Mouse (Mus musculus) small intestine, adult 2 months (tissue): ENCODE measurements around the gene Prkcsh. TPM values are rescaled to one million over a fixed set of nuclear protein-coding genes. Genes with fewer than 3 reads are reported as not detected.

Experiments used
- H3K27ac ChIP-seq: fragments of 200-500 bp; 2 replicates; pipeline ENCODE4 v1.5.1; 2012; ENCODE audit warnings: low read depth, low read length, control low read depth, inconsistent platforms; ENCODE audit not compliant: insufficient read depth
- H3K27me3 ChIP-seq: fragments of 200-500 bp; 2 replicates; pipeline ENCODE4 v1.6.1; 2012; ENCODE audit warnings: mild to moderate bottlenecking, moderate library complexity, low read length, inconsistent platforms; ENCODE audit not compliant: control insufficient read depth, insufficient read depth
- H3K36me3 ChIP-seq: fragments of 200-500 bp; 2 replicates; pipeline ENCODE4 v1.6.1; 2012; ENCODE audit warnings: mild to moderate bottlenecking, low read length, control low read depth, inconsistent platforms; ENCODE audit not compliant: control insufficient read depth, insufficient read depth
- H3K4me1 ChIP-seq: fragments of 200-500 bp; 2 replicates; pipeline ENCODE4 v1.6.1; 2012; ENCODE audit warnings: low read length, inconsistent platforms, mixed read lengths; ENCODE audit not compliant: control insufficient read depth, insufficient read depth, insufficient read length
- H3K4me3 ChIP-seq: fragments of 200-500 bp; 2 replicates; pipeline ENCODE4 v1.5.1; 2012; ENCODE audit warnings: low read depth, mild to moderate bottlenecking, control low read depth, inconsistent platforms, low read length, moderate library complexity
- CTCF ChIP-seq: fragments of 200-500 bp; IDR thresholded peaks from 2 replicates; pipeline ENCODE4 v1.5.1; 2012; ENCODE audit warnings: low read depth, mild to moderate bottlenecking, control low read depth, inconsistent platforms, low read length, moderate library complexity, mixed read lengths; ENCODE audit not compliant: insufficient replicate concordance, insufficient read length; ENCODE audit errors: extremely low read depth
- POLR2A ChIP-seq: fragments of 200-500 bp; IDR thresholded peaks from 2 replicates; pipeline ENCODE4 v1.6.1; 2012; ENCODE audit warnings: low read depth, mild to moderate bottlenecking, control low read depth, inconsistent platforms, low read length, moderate library complexity
- WGBS: fragments of 180-500 bp; shearing (Covaris S2); methylation state at CpG from one replicate; pipeline ENCODE4 v1.1.7; 2018; 5-methylcytosine and 5-hydroxymethylcytosine counted together
- polyA plus RNA-seq: library from polyadenylated mRNA; depleted of rRNA; stranded (reverse); fragments of >200 nt; gene quantifications from 2 replicates; pipeline ENCODE4 v1.2.3, GENCODE M21; 2012

Gene Prkcsh
- polyA plus RNA-seq, 1 experiment: 169 TPM

DNA sequence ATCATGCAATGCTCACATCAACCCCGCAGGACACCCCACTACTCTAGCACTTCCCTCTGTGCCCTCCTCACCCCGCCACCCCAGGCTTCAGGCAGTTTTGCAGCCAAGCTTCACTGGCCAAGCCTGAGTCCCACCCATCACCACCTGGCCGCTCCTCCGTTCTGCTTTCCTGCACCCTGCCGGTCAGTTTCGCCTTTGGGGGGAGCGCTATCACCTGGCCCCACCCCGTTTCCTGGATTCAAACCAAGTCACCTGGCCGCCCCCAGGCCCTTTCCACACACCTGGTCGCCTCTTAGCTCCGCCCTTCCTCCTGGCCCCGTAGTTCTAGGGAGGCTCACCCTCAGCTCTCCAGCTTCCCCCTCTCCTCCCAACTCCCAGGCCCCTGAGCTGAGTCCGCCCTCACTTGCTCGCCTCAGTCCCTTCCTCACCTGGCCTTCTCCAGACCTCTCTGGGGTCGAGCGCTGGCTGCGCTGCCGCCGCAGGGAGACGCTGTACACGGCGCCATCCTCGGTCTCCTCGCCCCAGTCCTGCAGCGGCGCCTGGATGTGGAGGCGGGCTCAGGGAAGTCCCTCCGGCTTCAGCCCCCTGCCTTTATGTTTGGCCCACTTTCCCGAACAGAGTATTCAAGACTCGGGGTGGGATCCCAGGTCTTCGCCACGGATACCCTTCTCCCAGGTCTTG is 14.0 kb upstream of the Prkcsh start:
- Histone ChIP-seq H3K4me3 (peak overlapping the region; percentile 55), H3K36me3 (no peaks in the 10 kb centered on the region), H3K27me3 (peaks cover 34% of the 10 kb centered on the region), H3K27ac (no peak overlapping the region), H3K4me1 (peaks cover 12% of the 10 kb centered on the region)
- TF ChIP-seq POLR2A: no peak; the same call in 1 of the 2 replicates
- TF ChIP-seq CTCF: no peak
- 2% methylated on average over 32 of the region's 32 CpGs for WGBS

DNA sequence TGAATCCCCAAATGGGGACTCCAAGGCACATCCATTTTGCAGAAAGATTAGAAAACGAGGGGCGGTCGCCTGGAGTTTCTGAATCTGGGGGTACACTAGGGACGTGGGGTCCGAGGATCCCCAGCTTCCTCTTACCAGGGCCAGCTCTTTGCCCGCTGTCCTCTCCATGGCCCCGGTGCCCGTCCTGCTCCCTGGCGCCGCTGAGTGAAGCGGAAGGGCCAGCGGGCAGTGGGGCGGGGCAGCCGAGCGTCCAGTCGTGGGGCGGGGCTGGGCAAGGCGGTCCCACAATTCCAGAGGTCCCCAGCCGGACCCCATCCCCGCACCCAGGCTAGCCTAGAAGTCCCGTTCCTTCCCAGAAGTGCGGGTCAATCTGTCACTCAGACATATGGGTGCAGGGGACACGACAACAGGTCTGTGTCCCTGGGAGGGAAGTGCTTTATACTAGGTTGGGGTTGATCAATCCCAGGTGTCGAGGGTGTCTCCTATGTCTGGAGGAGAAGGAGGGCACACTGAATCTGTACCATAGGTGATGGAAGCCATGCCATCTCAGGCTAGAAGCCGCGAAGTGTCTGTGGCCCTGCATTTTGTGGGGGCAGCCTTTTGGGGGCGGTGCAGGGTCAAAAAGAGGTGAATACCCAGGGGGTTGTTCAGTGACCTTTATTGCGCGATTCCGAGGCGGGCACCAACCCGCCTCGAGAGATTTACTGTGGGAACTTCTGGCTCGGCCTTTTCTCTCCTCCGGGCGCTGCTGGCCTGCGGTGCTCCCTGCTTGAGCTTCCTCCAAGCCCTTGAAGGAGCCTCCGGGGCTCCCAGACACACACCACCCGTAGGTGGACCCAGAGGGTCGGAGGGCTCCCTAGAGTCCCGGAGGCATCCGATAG is 13.1 kb upstream of the Prkcsh start, which contains the start of gene Rgl3:
Rgl3 (minus strand) TSS at position 217 of the 881 bp plus-strand sequence.
- 3% methylated on average over 41 of the region's 42 CpGs for WGBS
- no peak within 1 kb of the TSS for H3K27ac ChIP-seq
- no peaks in the 10 kb centered on the region for H3K36me3 ChIP-seq
- peak within 1 kb of the TSS; percentile 55 for H3K4me3 ChIP-seq
- TF ChIP-seq CTCF (no peak), POLR2A (no peak)
- H3K27me3 ChIP-seq: peaks cover 34% of the 10 kb centered on the region
- H3K4me1 ChIP-seq: peaks cover 12% of the 10 kb centered on the region

DNA sequence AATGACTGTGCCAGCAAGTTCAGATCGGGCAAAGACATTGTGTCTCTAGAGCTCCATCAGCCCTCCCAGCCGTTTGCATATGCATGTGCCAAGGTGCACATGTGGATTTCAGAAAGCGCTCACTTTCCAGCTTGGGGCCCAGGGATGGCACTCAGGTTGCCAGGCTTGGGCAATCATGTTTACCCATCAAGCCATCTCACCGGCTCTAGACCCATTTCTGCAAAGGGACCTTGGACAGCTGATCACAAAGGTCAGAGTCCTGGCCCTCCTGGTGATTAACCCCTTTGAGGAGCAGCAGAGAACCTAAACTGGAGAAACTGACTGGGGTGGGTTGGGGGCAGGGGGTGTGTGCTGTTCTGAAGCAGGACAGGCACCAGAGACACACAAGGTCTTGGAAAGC is 10.4 kb upstream of the Prkcsh start:
- WGBS: 58% methylated on average over 4 of the region's 4 CpGs
- peaks cover 12% of the 10 kb centered on the region for H3K4me1 ChIP-seq
- H3K36me3 ChIP-seq: no peaks in the 10 kb centered on the region
- no peak for TF ChIP-seq POLR2A
- no peak for TF ChIP-seq CTCF
- H3K4me3 ChIP-seq: no peak overlapping the region
- H3K27me3 ChIP-seq: peaks cover 34% of the 10 kb centered on the region
- no peak overlapping the region for H3K27ac ChIP-seq

DNA sequence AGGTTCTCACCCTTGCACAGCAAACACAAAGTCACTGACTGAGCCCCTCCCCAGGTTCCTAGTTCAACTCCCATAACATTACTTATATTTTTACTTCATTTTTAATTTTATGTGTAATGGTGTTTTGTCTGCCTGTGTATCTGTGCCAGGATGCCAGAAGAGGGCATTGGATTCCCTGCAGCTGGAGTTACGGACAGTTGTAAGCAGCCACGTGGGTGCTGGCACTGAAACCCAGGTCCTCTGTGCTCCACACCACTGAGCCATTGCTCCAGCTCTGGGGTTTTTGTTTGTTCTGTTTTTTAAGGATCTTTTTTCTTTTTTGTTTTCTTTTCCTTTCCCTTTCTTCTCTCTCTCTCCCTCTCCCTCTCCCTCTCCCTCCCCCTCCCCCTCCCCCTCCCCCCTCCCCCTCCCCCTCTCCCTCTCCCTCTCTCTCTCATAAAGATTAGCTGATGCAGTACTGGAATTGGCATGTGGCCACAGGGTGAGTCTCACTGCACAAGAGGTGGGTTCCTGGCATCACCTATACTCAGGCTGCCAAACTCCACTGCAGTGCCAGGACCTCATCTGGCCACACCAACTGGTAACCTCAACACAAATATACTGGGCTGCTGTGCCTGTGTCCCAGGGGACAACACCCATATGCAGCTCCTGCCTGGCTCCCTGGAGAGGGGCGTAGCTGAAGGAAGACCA is 6.3 kb upstream of the Prkcsh start:
- H3K36me3 ChIP-seq: no peaks in the 10 kb centered on the region
- no peaks in the 10 kb centered on the region for H3K4me1 ChIP-seq
- no peak overlapping the region for H3K27ac ChIP-seq
- TF ChIP-seq POLR2A: no peak
- no peak for TF ChIP-seq CTCF
- H3K4me3 ChIP-seq: no peak overlapping the region
- WGBS: 84% methylated on average over 3 of the region's 3 CpGs
- no peaks in the 10 kb centered on the region; the same call in none of the 2 replicates for H3K27me3 ChIP-seq

DNA sequence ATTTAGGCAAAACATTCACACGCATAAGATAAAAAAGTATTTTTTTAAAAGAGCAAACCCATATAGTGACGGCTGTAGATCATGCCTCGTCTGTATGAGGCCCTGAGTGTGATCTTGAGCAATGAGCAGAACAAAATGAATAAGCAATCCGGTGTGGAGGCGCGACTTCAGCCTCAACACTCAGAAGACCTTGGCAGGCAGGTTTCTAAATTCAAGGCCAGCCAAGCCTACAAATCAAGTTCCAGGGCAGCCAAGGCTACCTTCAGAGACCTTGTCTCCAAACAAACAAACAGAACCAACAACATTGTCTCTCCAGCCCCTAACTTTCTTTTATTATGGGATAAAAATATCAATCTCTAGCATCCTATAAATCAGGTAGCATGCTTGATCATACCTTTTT is 2.3 kb upstream of the Prkcsh start:
- H3K4me1 ChIP-seq: peaks cover 10% of the 10 kb centered on the region
- peaks cover 10% of the 10 kb centered on the region for H3K36me3 ChIP-seq
- no peak overlapping the region for H3K4me3 ChIP-seq
- TF ChIP-seq POLR2A: no peak
- TF ChIP-seq CTCF: no peak
- H3K27me3 ChIP-seq: no peaks in the 10 kb centered on the region
- WGBS: 94% methylated on average over 6 of the region's 6 CpGs
- H3K27ac ChIP-seq: no peak overlapping the region

DNA sequence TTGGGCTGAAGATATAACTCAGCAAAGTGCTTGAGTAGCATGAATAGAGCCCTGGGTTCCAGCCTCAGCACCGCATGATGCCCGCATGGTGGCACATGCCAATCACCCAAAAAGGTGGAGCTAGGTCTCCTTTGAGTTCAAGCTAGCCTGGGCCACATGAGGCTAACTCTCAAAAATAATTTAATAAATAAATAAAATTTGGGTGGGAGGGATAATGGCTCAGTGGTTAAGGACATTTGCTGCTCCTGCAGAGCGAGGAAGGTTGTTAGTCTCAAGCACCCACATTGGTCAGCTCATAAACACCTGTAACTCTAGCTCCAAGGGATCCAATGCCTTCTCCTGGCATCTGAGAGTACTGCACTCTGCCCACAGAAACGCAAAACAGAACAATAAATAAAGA is 973 bp upstream of the Prkcsh start:
- Histone ChIP-seq H3K27ac (no peak overlapping the region), H3K4me1 (peaks cover 10% of the 10 kb centered on the region), H3K4me3 (no peak overlapping the region), H3K36me3 (peaks cover 21% of the 10 kb centered on the region), H3K27me3 (no peaks in the 10 kb centered on the region)
- TF ChIP-seq CTCF (no peak), POLR2A (no peak)
- 87% methylated on average over 4 of the region's 4 CpGs for WGBS

DNA sequence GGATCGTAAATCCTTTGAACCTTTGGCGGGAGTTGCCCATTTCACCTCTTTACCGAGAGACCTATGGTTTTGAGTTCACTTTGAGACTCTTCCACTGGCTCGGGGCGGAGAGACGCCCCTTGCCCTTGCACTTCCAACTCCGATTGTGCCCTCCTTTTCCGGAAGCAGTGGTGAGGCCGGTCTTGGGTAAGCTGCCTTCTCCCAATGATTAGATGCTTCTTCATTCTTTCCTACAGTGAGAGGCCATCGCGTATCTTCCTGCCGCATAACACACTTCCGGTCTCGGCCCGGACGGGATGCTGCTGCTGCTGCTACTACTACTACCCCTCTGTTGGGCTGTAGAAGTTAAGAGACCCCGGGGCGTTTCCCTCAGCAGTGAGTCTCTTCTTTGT is 553 bp downstream of the Prkcsh start:
- Histone ChIP-seq H3K27ac (peak overlapping the region; percentile 52), H3K27me3 (no peaks in the 10 kb centered on the region), H3K4me3 (peak overlapping the region; percentile 68), H3K4me1 (peaks cover 10% of the 10 kb centered on the region), H3K36me3 (peaks cover 29% of the 10 kb centered on the region)
- no peak for TF ChIP-seq CTCF
- WGBS: under 1% methylated on average over 18 of the region's 18 CpGs
